Mouse (Mus musculus): ENCODE data around the gene Aff4. TPM values are rescaled to one million over a fixed set of nuclear protein-coding genes. Genes with fewer than 3 reads are reported as not detected.
A peak's percentile ranks its signal among the peaks of the same experiment; 100 is the strongest.

The Aff4 gene
- polyA plus RNA-seq, 1 experiment from 2014 or later, result 71.1 TPM

- Histone ChIP-seq H3K9ac (peak overlapping the region; percentile 30; the same call in 1 of the 2 replicates), H3K27me3 (peaks cover 86% of the 10 kb centered on the region), H3K27ac (no peak overlapping the region)
Measured at GRCm38 (mm10) chr11:53466231-53466971, 115.8 kb downstream of the Aff4 start.

DNA sequence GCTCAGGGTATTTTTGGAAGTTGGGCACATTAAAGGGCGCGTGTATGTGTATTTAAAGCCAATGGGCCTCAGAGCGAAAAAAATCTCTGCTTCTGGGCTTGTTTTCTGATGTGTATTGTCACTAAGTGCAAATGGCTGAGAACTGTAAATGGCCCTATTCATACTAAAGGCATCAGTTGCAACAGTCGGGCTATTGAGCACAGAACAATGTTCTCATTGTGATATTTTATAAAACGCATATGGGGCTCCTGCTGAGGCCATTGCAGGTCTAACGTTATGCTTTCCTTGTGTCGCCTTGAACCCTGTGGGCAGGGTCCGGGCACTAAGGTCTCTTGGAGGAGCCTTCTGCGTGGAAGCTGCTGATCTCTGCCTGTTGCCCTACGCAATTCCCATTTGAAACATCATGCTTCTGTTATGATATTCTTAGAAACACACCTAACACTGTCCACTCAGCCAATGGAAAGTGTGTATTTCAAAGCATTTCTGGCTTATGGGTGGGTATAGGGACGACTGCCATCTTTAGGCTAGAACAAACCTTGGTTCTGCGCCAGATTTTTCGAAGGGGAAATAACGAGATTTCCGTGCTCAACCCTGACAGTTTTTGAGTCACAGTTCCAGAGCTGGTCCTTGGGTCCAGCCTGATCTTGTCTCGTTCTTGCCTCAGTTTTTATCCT, 118.8 kb downstream of the Aff4 start:
- 16% methylated on average over 16 of the region's 16 CpGs for WGBS
- no peak for ATAC-seq (ENCODE audit: insufficient number of reproducible peaks, insufficient read depth, low FRiP score, low TSS enrichment)
- no peak overlapping the region for H3K27ac ChIP-seq
- peaks cover 64% of the 10 kb centered on the region for H3K27me3 ChIP-seq
- peaks cover 17% of the 10 kb centered on the region for H3K4me1 ChIP-seq
- no peaks in the 10 kb centered on the region for H3K9me3 ChIP-seq
- H3K4me2 ChIP-seq (replicated peaks), result peak overlapping the region; percentile 48
- no peaks in the 10 kb centered on the region for H3K36me3 ChIP-seq
- H3K4me3 ChIP-seq, result no peak overlapping the region
- H3K9ac ChIP-seq, result no peak overlapping the region

More at GRCm38 (mm10) chr11:53466231-53466971, 115.8 kb downstream of the Aff4 start:
- Histone ChIP-seq H3K4me1 (peaks cover 28% of the 10 kb centered on the region), H3K4me2 (replicated peaks) (peak overlapping the region; percentile 42), H3K4me3 (peak overlapping the region; percentile 27), H3K9me3 (no peaks in the 10 kb centered on the region), H3K36me3 (no peaks in the 10 kb centered on the region)
- ATAC-seq (ENCODE audit: insufficient number of reproducible peaks, insufficient read depth, low FRiP score, low TSS enrichment), result 0 out of 2 replicates have a peak, but pooled peaks have one; percentile 8
- 6% methylated on average over 40 of the region's 40 CpGs for WGBS

GRCm38 (mm10) chr11:53469968-53470695, 119.5 kb downstream of the Aff4 start, which contains the start of gene Gm9837:
Gene Gm9837 (minus strand): TSS chr11:53470479.
- H3K36me3 ChIP-seq, result no peaks in the 10 kb centered on the region
- peak; percentile 70; the same call in 1 of the 2 replicates for ATAC-seq (ENCODE audit: insufficient number of reproducible peaks, insufficient read depth, low FRiP score, low TSS enrichment)
- H3K27ac ChIP-seq, result peak within 1 kb of the TSS; percentile 69
- H3K9me3 ChIP-seq, result no peaks in the 10 kb centered on the region
- H3K4me2 ChIP-seq (replicated peaks), result peak within 1 kb of the TSS; percentile 48
- H3K27me3 ChIP-seq, result peaks cover 63% of the 10 kb centered on the region
- 0 out of 2 replicates have a peak within 1 kb of the TSS, but pooled peaks have one; percentile 6 for H3K4me3 ChIP-seq
- WGBS, result 4% methylated on average over 29 of the region's 29 CpGs
- H3K9ac ChIP-seq, result 0 out of 2 replicates have a peak within 1 kb of the TSS, but pooled peaks have one; percentile 33
- peaks cover 17% of the 10 kb centered on the region for H3K4me1 ChIP-seq

Small RNAs within 50 kb of the gene (microRNA-seq; reads per million reads assigned to microRNA genes)
- gene Mir6920, result not detected

Other genes starting within 250 kb of the Aff4 start
- 103 and 110 TPM in 2 replicates for gene Hspa4, start 50.4 kb upstream of the Aff4 start, polyA plus RNA-seq (2016; fragmentation: Nextera tagmentation; extraction: Ambion mirVana)
- 19.2 and 21.8 TPM in 2 replicates for gene Zcchc10, start 26.2 kb upstream of the Aff4 start, polyA plus RNA-seq (2016; fragmentation: Nextera tagmentation; extraction: Ambion mirVana)
- 0.56 TPM in 1 of 2 replicates, not detected in the other for gene Leap2, start 72.3 kb downstream of the Aff4 start, polyA plus RNA-seq (2016; fragmentation: Nextera tagmentation; extraction: Ambion mirVana)
- gene Uqcrq, start 80.0 kb downstream of the Aff4 start, polyA plus RNA-seq (2016; fragmentation: Nextera tagmentation; extraction: Ambion mirVana), result 476 and 519 TPM in 2 replicates
- 1.5 and 1.8 TPM in 2 replicates for gene Gdf9, start 80.2 kb downstream of the Aff4 start, polyA plus RNA-seq (2016; fragmentation: Nextera tagmentation; extraction: Ambion mirVana)
- gene Gm10447, start 106.3 kb downstream of the Aff4 start, polyA plus RNA-seq (2016; fragmentation: Nextera tagmentation; extraction: Ambion mirVana), result 0.22 and 0.27 TPM in 2 replicates
- gene Shroom1, start 106.4 kb downstream of the Aff4 start, polyA plus RNA-seq (2016; fragmentation: Nextera tagmentation; extraction: Ambion mirVana), result 5.9 and 6.5 TPM in 2 replicates
- gene Gm9837, start 119.6 kb downstream of the Aff4 start, polyA plus RNA-seq (2016; fragmentation: Nextera tagmentation; extraction: Ambion mirVana), result not detected in 2 replicates
- gene Gm9945, start 129.3 kb downstream of the Aff4 start, polyA plus RNA-seq (2016; fragmentation: Nextera tagmentation; extraction: Ambion mirVana), result 0.25 TPM in 1 of 2 replicates, not detected in the other
- 1.6 and 2.4 TPM in 2 replicates for gene Sowaha, start 129.4 kb downstream of the Aff4 start, polyA plus RNA-seq (2016; fragmentation: Nextera tagmentation; extraction: Ambion mirVana)
- gene Sept8, start 168.4 kb downstream of the Aff4 start, polyA plus RNA-seq (2016; fragmentation: Nextera tagmentation; extraction: Ambion mirVana), result 37.0 and 38.9 TPM in 2 replicates
- gene Kif3a, start 216.5 kb downstream of the Aff4 start, polyA plus RNA-seq (2016; fragmentation: Nextera tagmentation; extraction: Ambion mirVana), result 101 and 112 TPM in 2 replicates

All from embryonic facial prominence, embryonic 12.5 days (tissue).